Mouse (Mus musculus) lung, postnatal 0 days (tissue): ENCODE results near the gene Tm6sf1. TPM values are rescaled to one million over a fixed set of nuclear protein-coding genes. Genes with fewer than 3 reads are reported as not detected.

Experiments used
- ATAC-seq: fragments of 200-750 bp; cut with Nextera tagmentation; 2 replicates; pipeline ENCODE4 v1.8.0; 2017; ENCODE audit warnings: moderate library complexity
- DNase-seq: peaks from one replicate; pipeline ENCODE4 v3.0.0-alpha.2; 2016; ENCODE audit warnings: low spot score
- H3K27ac ChIP-seq: fragments of 300-500 bp; sonication (generic); 2 replicates; pipeline ENCODE4 v1.5.1; 2014; ENCODE audit warnings: antibody characterized with exemption, mild to moderate bottlenecking, low read length, mixed read lengths
- H3K27me3 ChIP-seq: fragments of 300-500 bp; sonication (generic); replicated peaks from 2 replicates; pipeline ENCODE4 v1.6.1; 2014; ENCODE audit warnings: low read length, mixed read lengths; ENCODE audit not compliant: insufficient read depth
- H3K36me3 ChIP-seq: fragments of 300-500 bp; sonication (generic); 2 replicates; pipeline ENCODE4 v1.6.1; 2014; ENCODE audit warnings: low read length, mixed read lengths; ENCODE audit not compliant: insufficient read depth
- H3K4me1 ChIP-seq: fragments of 300-500 bp; sonication (generic); 2 replicates; pipeline ENCODE4 v1.6.1; 2014; ENCODE audit warnings: antibody characterized with exemption, low read depth, low read length, mixed read lengths; ENCODE audit not compliant: insufficient read depth
- H3K4me2 ChIP-seq: fragments of 300-500 bp; sonication (generic); replicated peaks from 2 replicates; pipeline ENCODE4 v1.6.1; 2014; ENCODE audit warnings: low read depth, mild to moderate bottlenecking, low read length, moderate library complexity, mixed read lengths
- H3K4me3 ChIP-seq: fragments of 300-500 bp; sonication (generic); 2 replicates; pipeline ENCODE4 v1.5.1; 2014; ENCODE audit warnings: low read depth, low read length
- H3K9ac ChIP-seq: fragments of 300-500 bp; sonication (generic); replicated peaks from 2 replicates; pipeline ENCODE4 v1.6.1; 2014; ENCODE audit warnings: low read depth, mild to moderate bottlenecking
- H3K9me3 ChIP-seq: fragments of 300-500 bp; sonication (generic); 2 replicates; pipeline ENCODE4 v1.6.1; 2016; ENCODE audit warnings: low read length, mixed read lengths
- CTCF ChIP-seq: IDR thresholded peaks from 2 replicates; pipeline ENCODE4 v1.5.1; 2016; ENCODE audit warnings: antibody characterized with exemption, mild to moderate bottlenecking
- EP300 ChIP-seq: IDR thresholded peaks from 2 replicates; pipeline ENCODE4 v1.6.1; 2016; ENCODE audit warnings: antibody characterized with exemption, mild to moderate bottlenecking, control low read depth
- WGBS: fragments of 180-500 bp; shearing (Covaris S2); extraction: QIAGEN DNeasy Blood & Tissue Kit; methylation state at CpG from one replicate; pipeline ENCODE4 v1.1.7; 2014; 5-methylcytosine and 5-hydroxymethylcytosine counted together
- polyA plus RNA-seq: library from polyadenylated mRNA; unstranded; fragments of >200 nt; fragmentation: Nextera tagmentation; extraction: Ambion mirVana; gene quantifications from 2 replicates; pipeline ENCODE4 v1.2.1, GENCODE M21; 2015

The Tm6sf1 gene
- 12.8 and 14.4 TPM in 2 replicates for polyA plus RNA-seq

- Histone ChIP-seq H3K27me3 (0 out of 2 replicates have a peak, but pooled peaks cover 6% of the 10 kb centered on the region), H3K4me3 (peak within 1 kb of the TSS; percentile 56), H3K9me3 (no peaks in the 10 kb centered on the region), H3K4me2 (peak within 1 kb of the TSS; percentile 89), H3K36me3 (no peaks in the 10 kb centered on the region), H3K9ac (peak within 1 kb of the TSS; percentile 29; the same call in 1 of the 2 replicates), H3K27ac (peak within 1 kb of the TSS; percentile 54; the same call in 1 of the 2 replicates), H3K4me1 (no peaks in the 10 kb centered on the region)
- DNase-seq: peak; percentile 44
- peak; percentile 37 for ATAC-seq
- TF ChIP-seq EP300: no peak
- TF ChIP-seq CTCF: no peak
- WGBS: under 1% methylated on average over 61 of the region's 64 CpGs
These were observed at the start of gene Tm6sf1 for GRCm38 (mm10) chr7:81858968-81859721. Gene Tm6sf1 (plus strand): TSS chr7:81859001.

GRCm38 (mm10) chr7:81824906-81825305, 33.9 kb upstream of the Tm6sf1 start:
- Histone ChIP-seq H3K27me3 (no peaks in the 10 kb centered on the region), H3K9me3 (no peaks in the 10 kb centered on the region), H3K27ac (no peak overlapping the region), H3K4me1 (peaks cover 14% of the 10 kb centered on the region; the same call in 1 of the 2 replicates), H3K4me2 (no peak overlapping the region), H3K9ac (no peak overlapping the region), H3K4me3 (no peak overlapping the region), H3K36me3 (no peaks in the 10 kb centered on the region)
- WGBS: 41% methylated on average over 3 of the region's 3 CpGs
- no peak for DNase-seq
- TF ChIP-seq CTCF (no peak), EP300 (no peak)
- ATAC-seq: no peak

- H3K4me3 ChIP-seq: no peak overlapping the region
- ATAC-seq (no peak), DNase-seq (no peak)
- H3K9ac ChIP-seq: no peak overlapping the region
- H3K4me2 ChIP-seq: no peak overlapping the region
- no peaks in the 10 kb centered on the region for H3K9me3 ChIP-seq
- TF ChIP-seq CTCF (no peak), EP300 (no peak)
- WGBS: 6% methylated on average over 3 of the region's 3 CpGs
- peaks cover 14% of the 10 kb centered on the region; the same call in 1 of the 2 replicates for H3K4me1 ChIP-seq
- no peaks in the 10 kb centered on the region for H3K36me3 ChIP-seq
- no peaks in the 10 kb centered on the region for H3K27me3 ChIP-seq
- no peak overlapping the region for H3K27ac ChIP-seq
These were observed 33.4 kb upstream of the Tm6sf1 start for GRCm38 (mm10) chr7:81825381-81825780.

- peak overlapping the region; percentile 94 for H3K27ac ChIP-seq
- H3K27me3 ChIP-seq: no peaks in the 10 kb centered on the region
- peaks cover 14% of the 10 kb centered on the region; the same call in 1 of the 2 replicates for H3K4me1 ChIP-seq
- TF ChIP-seq EP300 (no peak), CTCF (no peak)
- peak overlapping the region; percentile 63 for H3K9ac ChIP-seq
- H3K9me3 ChIP-seq: no peaks in the 10 kb centered on the region
- 17% methylated on average over 17 of the region's 17 CpGs for WGBS
- DNase-seq: peak; percentile 40
- H3K4me3 ChIP-seq: peak overlapping the region; percentile 77
- peak overlapping the region; percentile 70 for H3K4me2 ChIP-seq
- no peak for ATAC-seq
- no peaks in the 10 kb centered on the region for H3K36me3 ChIP-seq
These were observed 30.8 kb upstream of the Tm6sf1 start for GRCm38 (mm10) chr7:81827806-81828667.

DNA sequence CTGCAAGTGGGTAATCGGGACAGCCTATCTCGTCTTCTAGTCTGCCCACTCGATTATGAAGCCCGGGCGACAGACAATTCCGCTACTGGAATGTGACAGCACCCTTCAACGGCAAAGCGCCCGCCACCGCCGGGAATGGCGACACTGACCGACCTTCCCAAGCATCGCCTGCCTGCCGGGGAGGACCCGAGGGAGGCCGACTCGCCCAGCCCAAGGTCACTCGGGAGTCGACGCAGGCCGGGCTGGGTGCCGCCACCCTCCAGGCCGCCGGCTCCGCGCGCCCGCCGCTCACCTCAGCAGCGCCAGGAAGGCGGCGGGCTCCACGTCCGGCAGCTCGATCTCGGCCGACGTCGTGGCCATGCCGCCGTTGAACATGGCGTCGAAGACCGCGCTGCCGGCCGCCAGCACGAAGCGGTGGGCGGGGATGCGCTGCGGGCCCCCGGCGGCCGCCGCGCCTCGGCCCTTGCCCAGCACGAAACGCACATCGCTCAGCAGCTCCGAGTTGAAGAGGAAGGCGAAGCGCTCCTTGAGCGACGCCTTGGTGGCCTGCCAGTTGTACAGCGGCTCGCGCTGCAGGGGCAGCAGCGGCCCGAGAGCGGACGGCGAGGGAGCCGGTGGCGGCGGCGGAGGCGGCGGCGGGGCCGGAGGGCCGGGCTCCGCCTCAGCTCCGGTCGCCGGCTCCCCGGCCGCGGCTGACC, 30.0 kb upstream of the Tm6sf1 start:
- WGBS: under 1% methylated on average over 59 of the region's 91 CpGs

More for the DNA sequence above, 30.0 kb upstream of the Tm6sf1 start:
- Histone ChIP-seq H3K4me3 (peak overlapping the region; percentile 77), H3K27me3 (no peaks in the 10 kb centered on the region), H3K36me3 (no peaks in the 10 kb centered on the region), H3K27ac (peak overlapping the region; percentile 94), H3K9me3 (no peaks in the 10 kb centered on the region), H3K4me2 (peak overlapping the region; percentile 70), H3K4me1 (peaks cover 14% of the 10 kb centered on the region; the same call in 1 of the 2 replicates), H3K9ac (peak overlapping the region; percentile 63)
- DNase-seq (peak; percentile 58), ATAC-seq (peak; percentile 71)
- TF ChIP-seq EP300 (no peak), CTCF (no peak)
